Mouse (Mus musculus): ENCODE results near the gene Srrt.

The Srrt gene

DNA sequence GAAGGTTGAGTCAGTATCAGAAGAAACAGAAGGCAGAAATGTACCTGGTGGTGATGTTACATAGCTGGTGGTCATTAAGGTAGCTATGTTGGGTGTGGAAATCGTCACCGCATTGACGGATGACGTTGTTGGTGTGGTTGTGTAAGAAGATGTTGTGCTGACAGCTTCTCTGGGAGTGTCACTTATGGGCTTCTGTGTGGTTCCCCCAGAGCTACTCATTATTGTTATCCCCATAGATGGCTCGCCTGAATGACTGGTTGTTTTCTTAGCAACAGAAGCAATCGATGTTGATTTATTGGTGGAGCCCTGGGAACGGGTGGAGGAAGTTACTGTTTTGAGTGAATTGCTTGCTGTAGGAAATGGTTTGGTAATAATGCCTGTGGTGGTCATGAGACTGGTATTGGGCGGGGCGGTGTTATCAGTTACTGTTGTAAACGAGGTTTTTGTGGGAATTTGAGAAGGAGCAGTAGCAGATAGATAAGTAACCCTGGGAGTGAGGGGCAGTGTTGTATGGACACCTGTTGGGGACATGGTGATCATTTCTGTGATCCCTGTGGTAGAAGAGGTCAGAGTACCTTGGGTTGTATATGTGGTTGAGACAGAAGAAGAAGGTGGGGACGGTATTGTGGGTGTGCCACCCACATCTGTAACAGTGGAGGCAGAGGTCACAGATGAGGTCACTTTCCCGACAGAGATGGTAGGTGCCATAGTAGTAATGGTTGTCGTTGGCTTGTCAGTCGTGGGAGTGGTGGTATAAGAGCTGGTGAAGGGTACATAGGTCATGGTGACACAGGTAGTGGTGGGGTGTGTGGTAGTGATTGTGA is 43.4 kb downstream of the Srrt start:
- no peak for DNase-seq (ENCODE audit: low read depth, low spot score)

Measured in R1 (cell line).